Mouse (Mus musculus) neutrophil, adult 5-6 weeks (primary cell): ENCODE measurements around the gene 5031439G07Rik. TPM values are rescaled to one million over a fixed set of nuclear protein-coding genes. Genes with fewer than 3 reads are reported as not detected.

Source experiments
- ATAC-seq: fragments of 151-379, 151-347 bp; 2 replicates; pipeline ENCODE4 v1.8.0; 2017; ENCODE audit warnings: mild to moderate bottlenecking, moderate TSS enrichment; ENCODE audit not compliant: insufficient number of reproducible peaks, poor library complexity, low FRiP score, severe bottlenecking; ENCODE audit errors: extremely low read depth
- total RNA-seq: library from RNA; stranded (forward); fragments of 200-1000 nt; gene quantifications from 2 replicates; pipeline ENCODE4 v1.2.3, GENCODE M21; 2017

Gene 5031439G07Rik
- total RNA-seq, 1 experiment from 2014 or later: 73.4 TPM

DNA sequence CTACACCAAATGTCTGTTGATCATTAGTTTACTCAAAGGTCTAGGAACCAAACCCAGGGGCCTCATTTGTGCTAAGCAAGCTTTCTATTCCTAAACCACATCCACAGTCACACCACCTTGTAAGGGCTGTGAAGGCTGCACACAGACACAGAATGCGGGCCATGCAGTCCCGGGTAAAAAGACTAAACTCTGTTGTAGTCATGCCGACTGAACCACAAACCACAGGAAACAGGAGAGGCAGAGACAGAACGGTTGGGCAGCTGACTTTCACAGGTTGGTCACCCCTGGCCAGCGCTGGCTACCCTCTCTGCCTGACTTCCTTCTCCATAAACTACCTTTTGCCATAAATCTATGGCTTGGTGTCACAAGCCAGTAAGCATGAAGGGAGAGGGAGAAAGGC, 23.6 kb downstream of the 5031439G07Rik start:
- no peak for ATAC-seq

DNA sequence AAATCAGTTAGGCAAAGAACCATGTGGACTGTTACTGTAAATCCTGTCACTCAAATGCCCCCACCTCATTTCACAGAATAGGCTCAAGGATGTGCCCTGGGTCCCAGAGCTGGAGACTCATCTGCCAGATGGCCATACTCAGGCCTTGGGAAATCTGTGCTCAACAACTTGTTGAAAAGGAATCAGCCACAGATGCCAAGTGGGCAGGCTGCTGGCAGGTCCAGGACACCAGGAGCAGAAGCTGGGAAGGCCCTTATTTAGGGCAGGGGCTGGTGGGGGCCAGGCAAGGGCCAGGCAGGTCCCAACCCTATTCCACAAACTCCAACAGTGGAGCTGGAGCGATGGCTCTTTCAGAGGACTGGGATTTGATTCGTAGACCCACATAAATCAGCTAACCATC, 25.8 kb downstream of the 5031439G07Rik start:
- no peak for ATAC-seq

DNA sequence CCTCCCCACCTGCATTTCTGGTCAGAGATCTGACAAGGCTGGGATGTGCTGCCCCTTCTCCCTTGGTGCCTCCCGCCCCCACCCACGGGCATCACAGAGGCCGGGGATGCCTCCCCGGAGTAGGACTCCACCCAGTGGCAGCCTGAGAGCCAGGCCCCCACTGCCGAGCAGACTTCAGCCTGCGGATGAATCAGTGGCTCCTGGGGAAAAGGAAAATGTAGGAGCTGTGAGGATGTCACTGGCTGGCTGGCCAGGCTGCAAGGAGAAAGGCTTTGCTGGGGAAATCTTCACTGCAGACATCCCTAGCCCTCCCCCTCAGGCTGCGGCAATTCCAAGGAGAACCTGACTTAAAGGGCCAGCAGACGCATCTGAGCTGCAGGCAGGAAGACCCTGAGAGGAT, 27.7 kb downstream of the 5031439G07Rik start:
- no peak for ATAC-seq

DNA sequence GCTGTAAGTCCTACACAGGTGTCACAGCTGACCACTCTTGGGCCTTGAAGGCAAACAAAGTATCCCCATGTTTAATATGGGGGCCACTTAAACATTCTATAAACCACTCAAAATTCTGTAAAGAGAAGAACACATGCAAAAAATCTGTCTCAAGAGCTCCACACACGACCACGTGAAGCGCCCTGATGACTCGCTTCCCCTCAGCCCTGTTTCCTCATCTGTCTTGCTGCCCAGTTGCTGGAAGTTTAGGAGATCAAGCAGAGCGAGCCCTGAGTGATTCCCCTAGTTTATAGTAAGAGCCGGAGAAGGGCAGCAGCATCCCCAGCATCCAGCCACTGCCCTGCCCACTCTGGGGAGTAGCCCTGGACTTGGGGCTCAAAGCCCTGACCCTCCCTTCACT, 28.5 kb downstream of the 5031439G07Rik start:
- no peak for ATAC-seq

DNA sequence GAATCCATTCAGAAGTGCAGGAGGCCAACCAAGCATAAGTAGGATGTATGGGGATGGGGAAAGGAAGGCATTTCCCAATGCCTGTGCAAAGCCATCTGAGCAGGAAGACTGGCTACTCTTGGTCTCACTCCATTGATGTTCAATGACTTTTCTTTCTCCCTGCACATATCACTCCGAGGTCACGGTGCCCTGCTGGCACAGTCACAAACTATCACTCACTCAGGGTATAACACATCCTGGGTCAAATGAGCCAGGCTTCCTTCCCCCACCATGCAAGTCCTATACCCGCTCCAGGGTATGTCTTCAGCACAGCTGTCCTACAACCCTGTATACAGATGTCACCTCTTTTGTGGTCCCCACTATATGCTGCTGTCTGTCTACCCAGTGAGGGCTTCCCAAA, 30.0 kb downstream of the 5031439G07Rik start:
- ATAC-seq: no peak

DNA sequence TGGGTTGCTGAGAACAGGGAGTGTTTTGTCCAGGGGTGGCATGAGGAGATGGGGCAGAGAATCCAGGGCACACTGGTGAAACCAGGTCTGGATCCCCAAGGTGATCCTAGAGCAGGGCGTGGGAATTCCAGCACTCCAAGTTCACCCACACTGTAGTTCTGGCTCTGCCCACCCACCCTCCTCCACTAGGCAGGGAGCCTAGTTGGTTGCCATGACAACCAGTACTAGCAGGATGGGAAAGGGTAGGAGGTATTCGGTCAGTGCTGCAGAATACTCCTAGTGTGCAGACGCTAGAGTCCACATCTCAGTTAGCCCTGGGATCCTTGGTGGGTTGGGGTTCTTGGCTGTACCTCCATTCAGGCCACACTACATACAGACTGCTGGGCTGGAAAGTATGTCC, 30.5 kb downstream of the 5031439G07Rik start:
- no peak for ATAC-seq

DNA sequence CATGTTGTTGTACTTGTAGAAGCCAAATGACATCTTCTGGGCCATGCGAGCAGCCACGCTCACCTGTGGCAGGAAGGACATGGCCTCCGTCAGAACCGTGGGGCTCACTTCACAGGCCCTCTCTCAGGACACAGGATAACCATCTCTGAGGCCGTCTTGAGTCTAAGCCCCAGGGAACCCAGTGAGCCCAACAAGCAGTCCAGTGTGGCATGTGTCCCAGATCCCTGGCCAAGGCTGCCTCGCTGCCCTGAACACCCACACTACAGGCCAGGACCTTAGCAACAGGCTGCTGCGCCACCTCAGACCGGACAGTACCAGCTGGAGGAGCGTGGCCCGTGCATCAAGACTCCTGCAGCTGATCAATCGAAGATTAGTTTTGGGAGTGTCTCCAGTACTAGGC, 35.1 kb downstream of the 5031439G07Rik start:
- no peak for ATAC-seq

DNA sequence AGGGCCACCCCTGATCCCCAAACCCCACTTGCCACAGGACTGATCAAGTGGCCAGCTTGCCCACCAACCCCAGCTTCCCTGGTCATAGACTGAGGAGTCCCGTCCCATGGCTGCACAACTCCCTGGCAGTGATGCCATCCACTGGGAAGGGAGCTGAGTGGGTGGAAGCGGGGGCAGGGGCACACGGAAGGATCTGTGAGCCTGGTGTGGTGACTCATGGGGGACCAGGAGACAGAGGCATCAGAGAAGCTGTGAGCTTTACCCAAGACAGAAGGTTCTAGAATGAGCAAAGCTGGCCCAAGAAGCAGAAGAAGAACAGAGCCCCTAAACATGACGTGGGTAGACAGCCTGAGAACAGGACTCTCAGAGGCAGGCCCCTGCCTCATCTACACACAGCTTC, 38.3 kb downstream of the 5031439G07Rik start:
- no peak for ATAC-seq

DNA sequence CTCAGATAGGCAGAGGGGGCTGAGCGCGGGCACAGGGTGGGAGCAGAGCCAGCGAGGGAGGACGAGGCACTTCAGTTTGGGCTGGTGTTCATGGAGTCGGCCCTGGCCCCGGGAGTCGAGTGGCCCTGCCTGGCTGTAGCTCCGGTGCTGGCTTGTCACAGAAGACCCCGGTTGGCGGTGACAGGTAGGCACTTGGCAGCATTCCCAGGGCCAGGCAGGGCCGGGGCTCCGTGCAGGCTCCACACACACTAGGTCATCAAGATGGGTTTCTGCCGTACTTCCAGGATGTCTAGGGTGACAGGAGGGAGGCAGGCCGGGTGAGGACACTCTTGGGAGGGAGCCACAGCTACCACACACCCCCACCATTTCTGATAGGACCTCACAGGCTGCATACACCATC, 39.4 kb downstream of the 5031439G07Rik start:
- no peak for ATAC-seq

DNA sequence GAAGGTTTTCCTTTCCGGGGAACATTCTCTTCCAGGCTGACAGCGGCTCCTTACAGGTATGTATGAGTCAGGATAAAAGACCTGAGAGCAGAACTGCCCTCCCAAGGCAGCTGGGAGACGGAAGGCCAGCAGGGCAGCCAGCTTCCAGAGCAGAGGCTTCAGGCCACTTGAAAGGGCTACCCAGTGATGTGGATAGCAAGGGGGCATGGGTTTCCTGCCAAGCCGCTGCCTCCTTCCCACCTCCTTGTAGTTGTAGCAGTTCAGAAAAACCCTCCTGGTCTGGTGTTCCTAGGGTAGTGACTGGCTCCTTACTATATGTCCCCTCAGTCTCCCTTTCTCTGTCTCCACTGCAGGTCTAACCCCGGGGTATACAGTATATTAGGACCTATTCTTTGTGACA, 44.0 kb downstream of the 5031439G07Rik start:
- no peak for ATAC-seq

DNA sequence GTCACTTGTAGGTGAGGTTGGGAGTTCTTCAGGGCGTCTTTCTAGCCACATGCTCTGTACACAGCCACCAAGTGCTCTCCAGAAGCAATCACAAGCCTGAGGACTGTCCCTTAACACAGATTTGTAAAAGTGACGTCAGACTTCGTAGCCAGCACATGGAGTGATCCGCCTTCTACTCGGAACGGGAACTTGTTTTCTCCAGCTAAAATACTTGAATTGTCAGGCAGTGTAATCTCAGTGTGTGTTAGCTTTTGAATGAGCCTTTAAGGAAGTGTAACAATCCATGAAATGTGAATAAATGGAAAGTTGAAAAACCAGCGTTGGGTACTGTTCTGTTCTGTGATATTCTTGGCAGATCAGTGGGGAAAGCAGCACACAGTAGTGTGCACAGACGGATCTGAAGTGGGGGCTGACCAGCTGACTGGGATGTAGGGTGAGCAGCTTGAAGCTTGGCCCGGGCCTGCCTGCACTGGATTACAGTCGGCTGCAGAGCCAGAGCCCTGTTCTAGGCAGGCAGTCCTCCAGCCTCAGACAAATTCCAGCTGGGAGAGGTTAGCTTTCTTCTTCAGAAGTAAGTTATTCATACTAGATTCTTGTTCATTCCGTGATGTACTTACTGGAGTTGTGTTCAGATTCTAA, 45.6 kb downstream of the 5031439G07Rik start:
- no peak for ATAC-seq

DNA sequence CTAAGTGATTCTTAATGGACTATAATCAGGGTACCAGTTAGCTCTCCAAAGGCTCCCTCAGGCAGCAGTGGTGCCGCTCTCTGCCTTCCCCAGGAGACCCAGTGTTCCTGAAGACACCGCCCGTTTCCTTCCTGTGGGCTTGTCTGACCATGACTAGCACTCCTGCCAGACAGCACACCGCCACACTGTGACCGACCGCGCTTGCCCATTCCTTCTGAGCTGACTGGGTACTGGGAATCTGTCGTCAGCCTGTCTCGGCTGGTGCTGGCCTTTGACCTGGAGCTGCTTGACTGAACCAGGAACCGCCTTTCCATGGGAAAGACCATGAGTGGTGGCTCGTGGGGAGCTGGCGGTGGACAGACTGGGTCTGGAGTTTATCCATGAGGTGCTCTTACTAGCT, 48.2 kb downstream of the 5031439G07Rik start:
- no peak for ATAC-seq

DNA sequence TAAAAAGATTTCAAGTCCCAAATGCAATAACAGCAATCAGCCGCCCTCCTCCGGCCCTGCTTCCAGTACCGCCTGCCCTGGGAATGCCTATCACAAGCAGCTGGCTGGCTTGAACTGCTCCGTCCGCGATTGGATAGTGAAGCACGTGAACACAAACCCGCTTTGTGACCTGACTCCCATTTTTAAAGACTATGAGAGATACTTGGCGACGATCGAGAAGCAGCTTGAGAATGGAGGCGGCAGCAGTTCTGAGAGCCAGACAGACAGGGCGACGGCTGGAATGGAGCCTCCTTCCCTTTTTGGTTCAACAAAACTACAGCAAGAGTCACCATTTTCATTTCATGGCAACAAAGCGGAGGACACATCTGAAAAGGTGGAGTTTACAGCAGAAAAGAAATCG, 53.5 kb downstream of the 5031439G07Rik start:
- no peak for ATAC-seq

DNA sequence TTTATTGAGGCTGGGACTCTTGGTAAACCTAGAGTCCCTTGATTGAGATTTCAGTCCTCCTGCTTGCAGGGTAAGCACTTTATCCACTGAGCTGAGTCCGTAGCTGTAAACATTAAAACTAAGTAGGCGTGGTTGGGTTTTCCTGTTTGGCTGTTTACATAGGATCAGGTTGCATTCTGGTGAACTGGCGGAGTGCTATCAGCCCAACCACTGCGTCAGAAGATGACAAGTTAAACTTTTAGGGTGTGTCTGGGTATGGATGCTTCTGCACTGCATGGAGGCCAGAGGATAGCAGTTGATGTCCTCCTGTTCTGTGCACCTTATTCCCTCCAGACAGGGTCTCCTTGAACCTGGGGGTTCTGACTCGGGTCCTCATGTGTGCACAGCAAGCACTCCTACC, 56.0 kb downstream of the 5031439G07Rik start:
- no peak for ATAC-seq

DNA sequence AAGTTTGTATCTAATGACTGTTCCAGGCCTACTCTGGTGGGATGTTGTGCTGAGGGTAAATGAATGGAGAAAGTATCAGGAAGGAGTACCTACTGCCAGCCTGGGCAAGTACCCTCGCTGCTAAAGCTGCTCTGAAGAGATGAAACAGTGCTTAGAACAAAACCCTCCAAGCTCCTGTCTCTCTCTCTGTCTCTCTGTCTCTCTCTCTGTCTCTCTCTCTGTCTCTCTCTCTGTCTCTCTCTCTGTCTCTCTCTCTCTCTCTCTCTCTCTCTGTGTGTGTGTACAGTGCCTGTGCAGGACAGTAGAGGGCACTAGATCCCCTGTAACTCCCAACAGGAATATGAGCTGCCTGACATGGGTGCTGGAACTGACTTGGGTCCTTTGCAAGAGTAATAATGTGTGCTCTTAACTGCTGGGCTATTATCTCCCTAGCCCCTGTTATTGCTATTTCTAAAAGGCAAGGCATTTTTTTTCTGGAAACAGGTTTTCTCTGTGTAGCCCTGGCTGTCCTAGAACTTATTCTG, 62.8 kb downstream of the 5031439G07Rik start:
- ATAC-seq: no peak

DNA sequence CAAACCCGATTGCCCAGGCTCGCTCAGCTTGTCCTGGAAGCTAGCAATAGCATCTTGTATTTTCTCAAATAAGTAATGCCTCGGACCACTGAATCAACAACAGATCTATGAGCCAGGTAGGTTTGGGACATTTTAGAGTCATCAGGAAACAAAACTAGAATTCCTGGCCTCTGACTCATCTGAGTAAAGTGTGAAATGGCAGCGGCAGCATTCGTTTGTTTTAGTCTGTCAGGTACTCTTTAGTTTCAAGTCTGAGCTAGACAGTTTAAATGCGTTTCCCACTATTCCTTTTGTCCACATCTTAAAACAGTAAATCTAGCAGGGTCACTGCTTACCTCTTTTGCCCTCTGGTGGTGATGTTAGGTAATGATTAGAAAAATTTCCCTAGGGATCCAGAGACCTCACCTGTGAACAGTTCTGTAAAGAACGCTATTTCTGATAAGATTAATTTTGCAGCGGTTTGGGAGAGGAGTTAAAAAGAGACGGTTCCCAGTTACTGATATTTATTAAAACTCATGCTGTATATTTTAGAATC, 63.5 kb downstream of the 5031439G07Rik start:
- ATAC-seq: peak; percentile 33; the same call in 1 of the 2 replicates

DNA sequence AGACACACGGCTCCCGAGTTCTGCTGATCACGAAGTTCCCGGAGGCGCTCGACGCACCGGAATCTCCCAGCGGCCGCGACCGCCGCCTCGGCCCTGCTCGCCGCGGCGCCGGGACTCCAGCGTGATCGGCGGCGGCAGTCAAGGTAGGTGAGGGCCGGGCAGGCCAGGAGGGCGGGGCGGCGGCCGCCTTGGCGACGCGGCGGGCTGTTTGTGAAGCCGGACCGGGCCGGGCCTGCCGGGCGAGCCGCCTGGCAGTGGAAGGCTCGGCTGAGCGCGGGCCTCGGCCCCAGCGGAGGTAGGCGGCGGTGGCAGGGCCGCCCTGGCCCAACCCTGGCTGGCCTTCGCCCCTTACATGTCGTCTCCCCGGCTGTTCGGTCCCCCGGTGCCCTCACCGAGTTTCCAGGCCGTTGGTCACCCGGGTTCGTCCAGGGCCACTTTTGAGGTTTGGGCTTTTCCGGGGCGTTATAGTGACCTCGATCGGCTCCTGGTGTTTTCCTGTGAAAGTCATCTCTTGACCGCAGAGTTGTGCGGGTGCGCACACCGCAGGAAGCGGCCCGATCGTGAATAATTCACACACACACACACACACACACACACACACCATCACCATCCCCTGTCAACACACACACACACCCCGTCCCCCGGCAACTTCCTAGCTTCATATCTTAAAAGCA, 64.7 kb downstream of the 5031439G07Rik start:
- peak; percentile 10; the same call in 1 of the 2 replicates for ATAC-seq

DNA sequence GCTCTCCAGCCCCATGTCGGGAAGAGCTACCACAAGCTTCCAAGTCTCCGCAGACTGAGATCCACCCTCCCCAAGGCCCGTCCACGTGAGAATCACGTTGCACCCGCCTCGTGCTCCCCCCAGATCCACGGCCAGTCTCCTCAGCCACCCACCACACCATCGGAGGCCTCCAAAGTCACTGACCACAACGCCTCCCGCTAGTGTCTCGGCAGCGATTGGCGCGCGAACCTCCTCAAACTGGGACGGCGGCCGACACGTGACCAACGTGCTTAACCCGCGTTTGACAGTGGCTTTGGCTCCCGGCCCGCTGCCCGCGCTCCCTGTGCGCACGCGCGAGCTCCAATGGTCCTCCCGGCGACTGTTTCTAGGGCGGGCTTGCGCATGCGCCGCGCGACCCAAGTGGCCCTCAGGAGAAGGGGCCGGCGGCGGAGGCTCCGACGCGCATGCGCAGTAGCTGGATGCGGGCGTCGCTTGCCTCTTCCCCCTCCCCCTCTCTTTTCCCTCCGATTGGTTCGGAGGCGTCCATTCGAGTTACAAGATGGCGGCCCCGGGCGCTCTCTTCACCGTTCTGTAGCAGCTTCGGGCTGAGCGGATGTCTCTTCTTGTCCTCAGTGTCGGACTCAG, 65.4 kb downstream of the 5031439G07Rik start, which contains the start of gene Nup50:
Gene Nup50, plus strand, starts transcription at position 528 of the 624 bp plus-strand sequence.
- ATAC-seq: peak; percentile 81

DNA sequence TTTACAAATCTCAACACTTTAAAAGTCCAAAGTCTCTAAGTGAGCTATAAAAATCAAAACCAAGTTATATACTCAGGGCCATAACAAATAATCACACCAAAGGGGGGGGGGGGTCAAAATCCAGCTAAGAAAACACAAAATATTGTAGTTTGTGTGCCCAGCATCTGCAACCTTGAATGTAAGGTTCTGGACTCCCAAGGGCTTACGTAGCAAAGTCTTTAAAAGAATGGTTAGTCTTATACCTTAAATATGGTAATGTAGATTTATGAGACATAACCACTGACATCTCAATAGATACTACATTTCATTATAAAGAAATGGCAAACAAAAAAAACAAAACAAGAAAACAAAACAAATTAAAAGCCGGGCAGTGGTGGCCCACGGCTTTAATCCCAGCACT, 68.4 kb downstream of the 5031439G07Rik start, which contains the start of gene Gm29666:
Gene Gm29666, minus strand, starts transcription at position 101 of the 400 bp plus-strand sequence.
- no peak for ATAC-seq

DNA sequence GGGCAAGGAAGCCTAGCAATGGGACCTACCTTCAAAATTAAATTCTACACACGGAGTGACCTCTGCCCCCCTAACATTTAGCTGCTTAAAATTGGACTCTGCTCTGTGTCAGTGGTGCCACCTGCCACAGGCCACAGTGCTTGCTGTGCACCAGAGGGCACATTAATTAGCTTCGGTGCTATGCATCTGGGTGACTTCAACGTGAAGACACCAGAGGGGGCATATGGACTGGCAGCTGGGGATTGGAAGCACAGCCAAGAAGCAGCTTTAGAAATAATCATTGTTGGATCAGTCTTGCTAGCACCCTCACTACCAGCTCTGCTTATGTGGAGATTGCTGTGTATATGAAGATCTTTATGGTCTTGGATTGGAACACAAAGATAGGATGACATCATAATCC, 75.2 kb downstream of the 5031439G07Rik start:
- no peak for ATAC-seq
